Mouse (Mus musculus): ENCODE results near the gene Gng10. TPM values are rescaled to one million over a fixed set of nuclear protein-coding genes. Genes with fewer than 3 reads are reported as not detected.

The Gng10 gene
- polyA plus RNA-seq (2015; fragmentation: Nextera tagmentation; extraction: Ambion mirVana), result 102 TPM in 2 replicates

- TF ChIP-seq CTCF (IDR thresholded peaks at IDR 0.05; ENCODE audit: low read depth), result no peak; the same call in 1 of the 2 replicates
- whole genome bisulfite sequencing, result 16% methylated on average over 76 of the region's 76 CpGs
- no peaks in the 10 kb centered on the region for H3K9me3 ChIP-seq (replicated peaks; ENCODE audit: low read length)
Observed at GRCm38 (mm10) chr4:59034918-59035785, at the start of gene Gng10. Gene Gng10, plus strand, starts transcription at chr4:59035088.

GRCm38 (mm10) chr4:58985157-58985648 lies 49.7 kb upstream of the Gng10 start:
- H3K4me3 ChIP-seq (replicated peaks; ENCODE audit: low read depth, low read length), result no peak overlapping the region
- no peaks in the 10 kb centered on the region for H3K4me1 ChIP-seq (replicated peaks; ENCODE audit: insufficient read depth, low read length)
- ATAC-seq (replicated peaks; ENCODE audit: low FRiP score, low read depth) (no peak; the same call in 1 of the 2 replicates), DNase-seq (ENCODE audit: low spot score) (peak; percentile 86)
- H3K27me3 ChIP-seq (ENCODE audit: insufficient read depth, low read length), result no peaks in the 10 kb centered on the region
- 13% methylated on average over 7 of the region's 7 CpGs for WGBS
- no peak overlapping the region for H3K9ac ChIP-seq (ENCODE audit: low read depth, low read length)
- TF ChIP-seq CTCF (IDR thresholded peaks at IDR 0.05; ENCODE audit: low read depth), result peak; percentile 92
- no peaks in the 10 kb centered on the region for H3K9me3 ChIP-seq (replicated peaks; ENCODE audit: low read length)
- no peak overlapping the region for H3K4me2 ChIP-seq (ENCODE audit: low read length)
- no peaks in the 10 kb centered on the region for H3K36me3 ChIP-seq (ENCODE audit: insufficient read depth, low read length)
- no peak overlapping the region for H3K27ac ChIP-seq

More at GRCm38 (mm10) chr4:59034918-59035785, at the start of gene Gng10:
- DNase-seq (ENCODE audit: low spot score) (peak; percentile 69), ATAC-seq (replicated peaks; ENCODE audit: low FRiP score, low read depth) (peak; percentile 86)
- no peaks in the 10 kb centered on the region for H3K4me1 ChIP-seq (replicated peaks; ENCODE audit: insufficient read depth, low read length)
- H3K4me2 ChIP-seq (ENCODE audit: low read length), result peak within 1 kb of the TSS; percentile 84
- H3K27me3 ChIP-seq (ENCODE audit: insufficient read depth, low read length), result no peaks in the 10 kb centered on the region
- H3K36me3 ChIP-seq (ENCODE audit: insufficient read depth, low read length), result 0 out of 2 replicates have a peak, but pooled peaks cover 2% of the 10 kb centered on the region
- H3K4me3 ChIP-seq (replicated peaks; ENCODE audit: low read depth, low read length), result peak within 1 kb of the TSS; percentile 80
- peak within 1 kb of the TSS; percentile 91 for H3K9ac ChIP-seq (ENCODE audit: low read depth, low read length)
- H3K27ac ChIP-seq, result peak within 1 kb of the TSS; percentile 62; the same call in 1 of the 2 replicates

- H3K27ac ChIP-seq, result peak within 1 kb of the TSS; percentile 57; the same call in 1 of the 2 replicates
- 1% methylated on average over 28 of the region's 28 CpGs for WGBS
- ATAC-seq (replicated peaks; ENCODE audit: low FRiP score, low read depth), result peak; percentile 63; the same call in 1 of the 2 replicates
- DNase-seq (ENCODE audit: low spot score), result peak; percentile 87
- H3K9ac ChIP-seq (ENCODE audit: low read depth, low read length), result peak within 1 kb of the TSS; percentile 62
- H3K27me3 ChIP-seq (ENCODE audit: insufficient read depth, low read length), result no peaks in the 10 kb centered on the region
- peak within 1 kb of the TSS; percentile 99 for H3K4me2 ChIP-seq (ENCODE audit: low read length)
- no peak for TF ChIP-seq CTCF (IDR thresholded peaks at IDR 0.05; ENCODE audit: low read depth)
- H3K4me3 ChIP-seq (replicated peaks; ENCODE audit: low read depth, low read length), result peak within 1 kb of the TSS; percentile 71
- H3K9me3 ChIP-seq (replicated peaks; ENCODE audit: low read length), result no peaks in the 10 kb centered on the region
- no peaks in the 10 kb centered on the region for H3K4me1 ChIP-seq (replicated peaks; ENCODE audit: insufficient read depth, low read length)
- no peaks in the 10 kb centered on the region for H3K36me3 ChIP-seq (ENCODE audit: insufficient read depth, low read length)
Observed at GRCm38 (mm10) chr4:58986540-58987190, 48.2 kb upstream of the Gng10 start, which contains the start of gene Ptgr1. Gene Ptgr1, minus strand, starts transcription at chr4:58987119.

- no peak overlapping the region for H3K9ac ChIP-seq (ENCODE audit: low read depth, low read length)
- no peak overlapping the region for H3K4me3 ChIP-seq (replicated peaks; ENCODE audit: low read depth, low read length)
- no peak for TF ChIP-seq CTCF (IDR thresholded peaks at IDR 0.05; ENCODE audit: low read depth)
- no peak for DNase-seq (ENCODE audit: low spot score)
- no peaks in the 10 kb centered on the region for H3K27me3 ChIP-seq (ENCODE audit: insufficient read depth, low read length)
- H3K27ac ChIP-seq, result no peak overlapping the region
- H3K9me3 ChIP-seq (replicated peaks; ENCODE audit: low read length), result no peaks in the 10 kb centered on the region
- ATAC-seq (replicated peaks; ENCODE audit: low FRiP score, low read depth), result no peak
- no peaks in the 10 kb centered on the region for H3K36me3 ChIP-seq (ENCODE audit: insufficient read depth, low read length)
- 70% methylated on average over 7 of the region's 7 CpGs for WGBS
- H3K4me1 ChIP-seq (replicated peaks; ENCODE audit: insufficient read depth, low read length), result no peaks in the 10 kb centered on the region
- H3K4me2 ChIP-seq (ENCODE audit: low read length), result no peak overlapping the region
Observed at GRCm38 (mm10) chr4:58989303-58989898, 45.5 kb upstream of the Gng10 start.

- TF ChIP-seq CTCF (IDR thresholded peaks at IDR 0.05; ENCODE audit: low read depth), result no peak
- 80% methylated on average over 17 of the region's 17 CpGs for WGBS
Observed at GRCm38 (mm10) chr4:58990609-58991434, 44.1 kb upstream of the Gng10 start.

More at GRCm38 (mm10) chr4:58990609-58991434, 44.1 kb upstream of the Gng10 start:
- DNase-seq (ENCODE audit: low spot score) (no peak), ATAC-seq (replicated peaks; ENCODE audit: low FRiP score, low read depth) (no peak)
- Histone ChIP-seq H3K27ac (no peak overlapping the region), H3K9ac (ENCODE audit: low read depth, low read length) (no peak overlapping the region), H3K4me2 (ENCODE audit: low read length) (no peak overlapping the region), H3K9me3 (replicated peaks; ENCODE audit: low read length) (no peaks in the 10 kb centered on the region), H3K4me1 (replicated peaks; ENCODE audit: insufficient read depth, low read length) (no peaks in the 10 kb centered on the region), H3K27me3 (ENCODE audit: insufficient read depth, low read length) (no peaks in the 10 kb centered on the region), H3K36me3 (ENCODE audit: insufficient read depth, low read length) (no peaks in the 10 kb centered on the region), H3K4me3 (replicated peaks; ENCODE audit: low read depth, low read length) (no peak overlapping the region)
